Mouse (Mus musculus): ENCODE results near the gene Sema4f. TPM values are rescaled to one million over a fixed set of nuclear protein-coding genes. Genes with fewer than 3 reads are reported as not detected.

The Sema4f gene
- total and polyA plus RNA-seq, 3 experiments = 0.04 TPM; not detected in 2

DNA sequence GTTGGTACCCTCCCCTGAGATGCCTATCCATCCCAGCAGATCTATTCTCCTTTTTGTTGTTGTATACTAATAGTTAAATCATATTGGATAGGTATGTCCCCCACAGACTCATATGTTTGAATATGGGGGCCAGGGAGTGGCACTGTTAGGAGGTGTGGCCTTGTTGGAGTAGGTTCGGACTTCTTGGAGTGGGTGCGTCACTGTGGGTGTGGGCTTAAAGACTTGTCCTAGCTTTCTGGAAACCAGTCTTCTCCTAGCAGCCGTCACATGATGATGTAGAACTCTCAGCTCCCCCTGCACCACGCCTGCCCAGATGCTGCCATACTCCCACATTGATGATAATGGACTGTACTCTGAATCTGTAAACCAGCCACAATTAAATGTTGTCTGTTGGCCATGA lies 41.3 kb downstream of the Sema4f start:
- no peak for TF ChIP-seq CTCF (conservative IDR thresholded peaks at IDR 0.05 in 1 of 2, IDR thresholded peaks at IDR 0.05 in 1 of 2; ENCODE audit: low read depth in 2 of 2, low read length in 2 of 2)
- TF ChIP-seq EP300 (IDR thresholded peaks at IDR 0.05; ENCODE audit: low read length) = no peak
- no peak for TF ChIP-seq ZC3H11A (IDR thresholded peaks at IDR 0.05; ENCODE audit: low read depth, low read length)
- TF ChIP-seq JUND (conservative IDR thresholded peaks at IDR 0.05; ENCODE audit: low read depth, low read length) = no peak
- TF ChIP-seq MAX (IDR thresholded peaks at IDR 0.05; ENCODE audit: low read length) = no peak
- no peak for TF ChIP-seq MAZ (IDR thresholded peaks at IDR 0.05; ENCODE audit: low read depth, low read length)
- TF ChIP-seq NRF1 (IDR thresholded peaks at IDR 0.05; ENCODE audit: low read depth, low read length) = no peak
- no peak for TF ChIP-seq PAX5 (IDR thresholded peaks at IDR 0.05; ENCODE audit: low read length)
- no peak for TF ChIP-seq TCF12 (IDR thresholded peaks at IDR 0.05; ENCODE audit: low read depth, low read length)
- no peak for TF ChIP-seq E2F4 (IDR thresholded peaks at IDR 0.05; ENCODE audit: insufficient replicate concordance, low read depth, low read length)
- TF ChIP-seq SIN3A (IDR thresholded peaks at IDR 0.05; ENCODE audit: low read length) = no peak
- no peak for TF ChIP-seq SMC3 (IDR thresholded peaks at IDR 0.05; ENCODE audit: low read depth, low read length)
- TF ChIP-seq RCOR1 (conservative IDR thresholded peaks at IDR 0.05; ENCODE audit: low read depth, low read length) = no peak
- TF ChIP-seq NELFE (IDR thresholded peaks at IDR 0.05; ENCODE audit: low read depth, low read length) = no peak
- dilution Hi-C loops (cut with MboI; ENCODE audit: extremely low pct_ligation_motif_present, extremely low pct_unique_long_range_greater_than_20kb, low sequenced_read_pairs) (no loop called here), in situ Hi-C loops (cut with MboI; ENCODE audit: low pct_ligation_motif_present, low pct_unique_long_range_greater_than_20kb, low sequenced_read_pairs) (no loop called here)
- H3K36me3 ChIP-seq (replicated peaks in 1 of 2; ENCODE audit: control insufficient read depth in 1 of 2, insufficient read depth in 1 of 2, low read length in 1 of 2) = no peaks in the 10 kb centered on the region
- H3K9me3 ChIP-seq (replicated peaks; ENCODE audit: low read length) = no peaks in the 10 kb centered on the region
- DNase-seq (ENCODE audit: extremely low read depth) = no peak
- no peaks in the 10 kb centered on the region for H3K79me2 ChIP-seq (replicated peaks; ENCODE audit: control insufficient read depth, extremely low read depth, insufficient read depth, poor library complexity, severe bottlenecking)
- H3K9ac ChIP-seq (ENCODE audit: insufficient read depth, low read depth) = no peak overlapping the region
- H3K4me1 ChIP-seq (ENCODE audit: control insufficient read depth in 1 of 2, insufficient read depth in 2 of 2) = peaks cover 0 to 5% of the 10 kb centered on the region in 2 experiments; a peak in 3 of 4 replicates
- H3K4me2 ChIP-seq (ENCODE audit: insufficient read depth, low read depth, poor library complexity, severe bottlenecking) = no peak overlapping the region
- H3K27me3 ChIP-seq (replicated peaks) = no peaks in the 10 kb centered on the region
- no peak overlapping the region for H3K27ac ChIP-seq (ENCODE audit: insufficient read depth, low read depth)
- H3K4me3 ChIP-seq (replicated peaks in 1 of 3; ENCODE audit: low read depth in 2 of 3, low read length in 2 of 3, poor library complexity in 1 of 3) = no peak overlapping the region

GRCm38 (mm10) chr6:82897311-82897710 lies 42.3 kb downstream of the Sema4f start:
- no peak for DNase-seq (ENCODE audit: extremely low read depth)
- TF ChIP-seq POLR2A (IDR thresholded peaks at IDR 0.05; ENCODE audit: low read depth, low read length) (no peak), BHLHE40 (IDR thresholded peaks at IDR 0.05; ENCODE audit: low read depth, low read length) (no peak), EP300 (IDR thresholded peaks at IDR 0.05; ENCODE audit: low read length) (no peak)
- Histone ChIP-seq H3K36me3 (replicated peaks in 1 of 2; ENCODE audit: control insufficient read depth in 1 of 2, insufficient read depth in 1 of 2, low read length in 1 of 2) (no peaks in the 10 kb centered on the region), H3K27ac (ENCODE audit: insufficient read depth, low read depth) (no peak overlapping the region), H3K9ac (ENCODE audit: insufficient read depth, low read depth) (no peak overlapping the region), H3K27me3 (replicated peaks) (no peaks in the 10 kb centered on the region), H3K79me2 (replicated peaks; ENCODE audit: control insufficient read depth, extremely low read depth, insufficient read depth, poor library complexity, severe bottlenecking) (no peaks in the 10 kb centered on the region), H3K9me3 (replicated peaks; ENCODE audit: low read length) (no peaks in the 10 kb centered on the region), H3K4me2 (ENCODE audit: insufficient read depth, low read depth, poor library complexity, severe bottlenecking) (no peak overlapping the region), H3K4me1 (ENCODE audit: control insufficient read depth in 1 of 2, insufficient read depth in 2 of 2) (peaks cover 0 to 5% of the 10 kb centered on the region in 2 experiments; a peak in 3 of 4 replicates), H3K4me3 (replicated peaks in 1 of 3; ENCODE audit: low read depth in 2 of 3, low read length in 2 of 3, poor library complexity in 1 of 3) (no peak overlapping the region)
- dilution Hi-C loops (cut with MboI; ENCODE audit: extremely low pct_ligation_motif_present, extremely low pct_unique_long_range_greater_than_20kb, low sequenced_read_pairs) = no loop called here
- in situ Hi-C loops (cut with MboI; ENCODE audit: low pct_ligation_motif_present, low pct_unique_long_range_greater_than_20kb, low sequenced_read_pairs) = no loop called here

GRCm38 (mm10) chr6:82893415-82893814 lies 46.2 kb downstream of the Sema4f start:
- in situ Hi-C loops (cut with MboI; ENCODE audit: low pct_ligation_motif_present, low pct_unique_long_range_greater_than_20kb, low sequenced_read_pairs) (no loop called here), dilution Hi-C loops (cut with MboI; ENCODE audit: extremely low pct_ligation_motif_present, extremely low pct_unique_long_range_greater_than_20kb, low sequenced_read_pairs) (no loop called here)
- Histone ChIP-seq H3K4me1 (ENCODE audit: control insufficient read depth in 1 of 2, insufficient read depth in 2 of 2) (peaks cover 4 to 21% of the 10 kb centered on the region in 2 experiments), H3K27me3 (replicated peaks) (no peaks in the 10 kb centered on the region), H3K36me3 (replicated peaks in 1 of 2; ENCODE audit: control insufficient read depth in 1 of 2, insufficient read depth in 1 of 2, low read length in 1 of 2) (no peaks in the 10 kb centered on the region), H3K4me2 (ENCODE audit: insufficient read depth, low read depth, poor library complexity, severe bottlenecking) (no peak overlapping the region), H3K9me3 (replicated peaks; ENCODE audit: low read length) (no peaks in the 10 kb centered on the region), H3K9ac (ENCODE audit: insufficient read depth, low read depth) (no peak overlapping the region), H3K27ac (ENCODE audit: insufficient read depth, low read depth) (no peak overlapping the region), H3K4me3 (replicated peaks in 1 of 3; ENCODE audit: low read depth in 2 of 3, low read length in 2 of 3, poor library complexity in 1 of 3) (no peak overlapping the region), H3K79me2 (replicated peaks; ENCODE audit: control insufficient read depth, extremely low read depth, insufficient read depth, poor library complexity, severe bottlenecking) (no peaks in the 10 kb centered on the region)
- no peak for TF ChIP-seq SMC3 (IDR thresholded peaks at IDR 0.05; ENCODE audit: low read depth, low read length)
- TF ChIP-seq POLR2A (IDR thresholded peaks at IDR 0.05; ENCODE audit: low read depth, low read length) = no peak
- DNase-seq (ENCODE audit: extremely low read depth) = no peak
